In the genomic region with DNA sequence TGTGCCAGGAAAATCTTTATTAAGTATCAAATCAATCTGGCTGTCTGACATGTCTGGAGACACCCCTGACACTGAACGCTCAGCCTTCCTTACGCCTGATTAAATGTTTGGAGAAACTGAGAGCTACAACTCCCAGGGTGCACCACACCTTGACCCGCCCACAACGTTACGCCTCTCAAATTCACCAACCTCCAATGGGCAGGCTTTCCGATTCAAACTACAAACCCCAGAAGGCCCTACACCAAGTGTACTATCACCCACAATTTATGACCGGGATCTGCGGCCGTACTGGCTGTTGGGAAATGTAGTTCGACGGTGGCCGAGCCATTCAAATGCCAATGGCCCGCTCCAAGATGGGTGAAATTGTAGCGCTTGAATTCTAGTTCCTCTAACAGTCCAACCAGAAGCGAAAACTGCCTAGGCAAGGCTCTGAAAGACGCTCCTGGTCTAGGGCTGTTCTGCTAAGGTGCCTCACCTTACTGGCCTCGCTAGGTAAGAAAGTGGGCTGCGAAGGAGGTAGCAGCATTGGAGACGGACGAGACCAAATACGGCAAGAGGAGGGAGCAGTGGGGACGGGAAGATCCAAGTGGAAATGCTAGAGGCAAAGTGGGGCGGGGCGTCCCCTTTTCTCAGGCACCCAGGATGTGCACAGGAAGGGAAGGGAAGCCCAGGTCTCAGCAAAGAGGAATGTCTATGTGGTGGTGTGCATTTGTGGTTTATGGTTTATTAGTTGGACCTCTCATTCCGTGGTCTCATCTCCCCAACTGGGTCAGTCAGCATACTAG, we compare ENCODE assay signal across 8 mouse cellular contexts. TPM values are rescaled to one million over a fixed set of nuclear protein-coding genes. Genes with fewer than 3 reads are reported as not detected.
DNase-seq lines count a peak whose midpoint lies in the region; ATAC-seq and TF ChIP-seq lines count a peak whose summit lies in the region.

A gene (plus strand): TSS at position 305 of the 785 bp plus-strand sequence.

- peaks cover 21% of the 10 kb centered on the region for H3K4me1 ChIP-seq in erythroblast, embryonic 14.5 days (ENCODE audit: control insufficient read depth)
- peaks cover 6% of the 10 kb centered on the region; the same call in 1 of the 2 replicates for H3K4me1 ChIP-seq in heart, embryonic 11.5 days (ENCODE audit: control insufficient read depth, insufficient read depth, low read length)
- H3K4me1 ChIP-seq in kidney, embryonic 16.5 days (ENCODE audit: insufficient read depth, low read length): no peaks in the 10 kb centered on the region; the same call in 1 of the 2 replicates
- H3K4me1 ChIP-seq in liver, adult 2 months (ENCODE audit: control insufficient read depth, insufficient read depth, low read length): peaks cover 5% of the 10 kb centered on the region; the same call in 1 of the 2 replicates

- TF ChIP-seq CTCF in C2C12 (IDR thresholded peaks at IDR 0.05; ENCODE audit: control insufficient read depth, insufficient read depth, insufficient read length): no peak
- TF ChIP-seq CTCF in brain, embryonic 14.5 days (IDR thresholded peaks at IDR 0.05; ENCODE audit: borderline replicate concordance, extremely low read depth, insufficient read depth, insufficient read length): no peak
- no peak for TF ChIP-seq CTCF in liver, adult 2 months (IDR thresholded peaks at IDR 0.05; ENCODE audit: low read depth, low read length)

- H3K4me3 ChIP-seq in C2C12 (ENCODE audit: insufficient read depth, poor library complexity, severe bottlenecking): peak within 1 kb of the TSS; percentile 35
- peak within 1 kb of the TSS; percentile 69 for H3K4me3 ChIP-seq in erythroblast, embryonic 14.5 days (replicated peaks)
- peak within 1 kb of the TSS; percentile 71 for H3K4me3 ChIP-seq in heart, embryonic 11.5 days (ENCODE audit: low read depth, low read length)
- peak within 1 kb of the TSS; percentile 79 for H3K4me3 ChIP-seq in kidney, embryonic 16.5 days (ENCODE audit: low read length)
- H3K4me3 ChIP-seq in liver, adult 2 months (ENCODE audit: insufficient read depth, low read depth, low read length): peak within 1 kb of the TSS; percentile 63
- peak within 1 kb of the TSS; percentile 47 for H3K4me3 ChIP-seq in myocyte

- under 1% methylated on average over 25 of the region's 25 CpGs for WGBS in heart, embryonic 11.5 days (ENCODE audit: insufficient replicate concordance)
- WGBS in kidney, embryonic 16.5 days: under 1% methylated on average over 25 of the region's 25 CpGs
- under 1% methylated on average over 25 of the region's 25 CpGs for WGBS in liver, adult 2 months

- peak within 1 kb of the TSS; percentile 65; the same call in 1 of the 2 replicates for H3K27ac ChIP-seq in heart, embryonic 11.5 days (ENCODE audit: low read depth, low read length)
- peak within 1 kb of the TSS; percentile 86 for H3K27ac ChIP-seq in kidney, embryonic 16.5 days (ENCODE audit: low read length)
- peak within 1 kb of the TSS; percentile 58 for H3K27ac ChIP-seq in liver, adult 2 months (replicated peaks; ENCODE audit: insufficient read depth, low read depth, low read length)

- H3K9me3 ChIP-seq in erythroblast, embryonic 14.5 days (ENCODE audit: control insufficient read depth, low read length): no peaks in the 10 kb centered on the region
- no peaks in the 10 kb centered on the region for H3K9me3 ChIP-seq in heart, embryonic 11.5 days (replicated peaks; ENCODE audit: control insufficient read depth, low read length)
- H3K9me3 ChIP-seq in kidney, embryonic 16.5 days (ENCODE audit: low read length): no peaks in the 10 kb centered on the region

- no peaks in the 10 kb centered on the region for H3K36me3 ChIP-seq in C2C12 (ENCODE audit: control insufficient read depth, insufficient read depth)
- H3K36me3 ChIP-seq in erythroblast, embryonic 14.5 days (ENCODE audit: control insufficient read depth): peaks cover 25% of the 10 kb centered on the region
- peaks cover 6% of the 10 kb centered on the region for H3K36me3 ChIP-seq in heart, embryonic 11.5 days (ENCODE audit: control insufficient read depth, insufficient read depth, low read length)
- H3K36me3 ChIP-seq in kidney, embryonic 16.5 days (ENCODE audit: insufficient read depth, low read length): peaks cover 22% of the 10 kb centered on the region
- H3K36me3 ChIP-seq in liver, adult 2 months (ENCODE audit: control insufficient read depth, insufficient read depth, low read length): peaks cover 13% of the 10 kb centered on the region; the same call in 1 of the 2 replicates
- H3K36me3 ChIP-seq in myocyte (ENCODE audit: control insufficient read depth, insufficient read depth): peaks cover 5% of the 10 kb centered on the region
- H3K36me3 ChIP-seq in splenic B cell, adult 2 months (ENCODE audit: control insufficient read depth, insufficient read depth, low read length, poor library complexity, severe bottlenecking): peaks cover 2% of the 10 kb centered on the region; the same call in 1 of the 2 replicates

- ATAC-seq in heart, embryonic 11.5 days (replicated peaks; ENCODE audit: insufficient number of reproducible peaks, low FRiP score, low TSS enrichment): peak; percentile 99
- ATAC-seq in kidney, embryonic 16.5 days (ENCODE audit: low FRiP score, low TSS enrichment): peak; percentile 99

- H3K79me3 ChIP-seq in C2C12 (ENCODE audit: low read depth): peaks cover 4% of the 10 kb centered on the region

- 0 out of 2 replicates have a peak, but pooled peaks have one; percentile 7 for TF ChIP-seq POLR2A in brain, embryonic 14.5 days (IDR thresholded peaks at IDR 0.05; ENCODE audit: borderline replicate concordance, extremely low read depth, insufficient read depth, insufficient read length, poor library complexity, severe bottlenecking)
- 0 out of 2 replicates have a peak, but pooled peaks have one; percentile 13 for TF ChIP-seq POLR2A in liver, adult 2 months (IDR thresholded peaks at IDR 0.05; ENCODE audit: extremely low read depth, insufficient read depth, low read length)
- peak; percentile 75 for TF ChIP-seq POLR2A in myocyte (IDR thresholded peaks at IDR 0.05; ENCODE audit: insufficient read length, low read depth)

- peak within 1 kb of the TSS; percentile 87 for H3ac ChIP-seq in C2C12 (ENCODE audit: control insufficient read depth, insufficient read length, low read depth)
- H3ac ChIP-seq in myocyte (ENCODE audit: control insufficient read depth, insufficient read length): no peak within 1 kb of the TSS

- H3K27me3 ChIP-seq in C2C12 (ENCODE audit: control insufficient read depth, insufficient read depth, insufficient read length) (no peaks in the 10 kb centered on the region), myocyte (ENCODE audit: control insufficient read depth, insufficient read depth, insufficient read length) (no peaks in the 10 kb centered on the region)
- H3K27me3 ChIP-seq in erythroblast, embryonic 14.5 days (ENCODE audit: control insufficient read depth): peaks cover 12% of the 10 kb centered on the region
- H3K27me3 ChIP-seq in heart, embryonic 11.5 days (ENCODE audit: control insufficient read depth, insufficient read depth, low read length): peaks cover 4% of the 10 kb centered on the region; the same call in 1 of the 2 replicates
- no peaks in the 10 kb centered on the region for H3K27me3 ChIP-seq in kidney, embryonic 16.5 days (ENCODE audit: insufficient read depth, low read length)
- no peaks in the 10 kb centered on the region for H3K27me3 ChIP-seq in liver, adult 2 months (ENCODE audit: control insufficient read depth, insufficient read depth, low read length)
- H3K27me3 ChIP-seq in splenic B cell, adult 2 months (ENCODE audit: control insufficient read depth, insufficient read depth, low read length, poor library complexity, severe bottlenecking): no peaks in the 10 kb centered on the region

- peak within 1 kb of the TSS; percentile 67 for H3K9ac ChIP-seq in heart, embryonic 11.5 days (ENCODE audit: low read depth, low read length)
- peak within 1 kb of the TSS; percentile 81 for H3K9ac ChIP-seq in kidney, embryonic 16.5 days (replicated peaks; ENCODE audit: low read length)
- H3K9ac ChIP-seq in liver, adult 2 months (ENCODE audit: low read depth, low read length): peak within 1 kb of the TSS; percentile 72

- H3K4me2 ChIP-seq in heart, embryonic 11.5 days: peak within 1 kb of the TSS; percentile 65
- peak within 1 kb of the TSS; percentile 62 for H3K4me2 ChIP-seq in kidney, embryonic 16.5 days (replicated peaks; ENCODE audit: low read depth, low read length)
- peak within 1 kb of the TSS; percentile 73 for H3K4me2 ChIP-seq in myocyte (ENCODE audit: low read depth)

- DNase-seq in brain, embryonic 14.5 days (ENCODE audit: low read depth): peak; percentile 100
- peak; percentile 97 for DNase-seq in liver, adult 2 months (ENCODE audit: extremely low read depth, low read depth, low spot score)
- DNase-seq in splenic B cell, adult 2 months (ENCODE audit: low read depth, low spot score): peak; percentile 97

- H3K79me2 ChIP-seq in C2C12 (ENCODE audit: control insufficient read depth, insufficient read depth) (peaks cover 17% of the 10 kb centered on the region), myocyte (ENCODE audit: control insufficient read depth, insufficient read depth) (peaks cover 13% of the 10 kb centered on the region)
- H3K79me2 ChIP-seq in liver, adult 2 months (ENCODE audit: control insufficient read depth, insufficient read depth, low read length): no peaks in the 10 kb centered on the region

TF ChIP-seq in C2C12, 6 proteins besides CTCF, POLR2A, EP300 and RAD21 (continues in another document):
- TF ChIP-seq MYOD1 (IDR thresholded peaks at IDR 0.05; ENCODE audit: control insufficient read depth, insufficient read length, low read depth) (no peak), CEBPB (IDR thresholded peaks at IDR 0.05; ENCODE audit: low read depth) (no peak), MYOG (IDR thresholded peaks at IDR 0.05; ENCODE audit: control insufficient read depth, extremely low read depth, insufficient read length) (no peak), FOSL1 (IDR thresholded peaks at IDR 0.05; ENCODE audit: insufficient read depth, low read length, poor library complexity, severe bottlenecking) (no peak), MAX (IDR thresholded peaks at IDR 0.05) (no peak)

TF ChIP-seq in myocyte, 11 proteins besides CTCF, POLR2A, EP300 and RAD21 (continues in another document):
- no peak for TF ChIP-seq USF1 (IDR thresholded peaks at IDR 0.05; ENCODE audit: low read depth)
- TF ChIP-seq MYOG (IDR thresholded peaks at IDR 0.05; ENCODE audit: control insufficient read depth in 1 of 3, insufficient read depth in 1 of 3, insufficient read length in 2 of 3, low read depth in 2 of 3): no peak
- no peak for TF ChIP-seq TCF12 (IDR thresholded peaks at IDR 0.05; ENCODE audit: insufficient read depth, poor library complexity, severe bottlenecking)
- TF ChIP-seq POLR2AphosphoS2 (IDR thresholded peaks at IDR 0.05; ENCODE audit: insufficient read length, low read depth): peak; percentile 75

RNA-seq across cellular contexts. Expression of the gene that starts here (rescaled TPM):
- polyA plus RNA-seq in C2C12 (2012; fragmentation: generic; extraction: Trizol): 15.3 TPM
- 44.9 TPM in 2 replicates for polyA plus RNA-seq in brain, embryonic 14.5 days (2012; rRNA removed)
- 0.25 and 0.80 TPM in 2 replicates for polyA plus RNA-seq in erythroblast, embryonic 14.5 days (2012)
- 17.9 and 21.6 TPM in 2 replicates for polyA plus RNA-seq in heart, embryonic 11.5 days (2014; fragmentation: Nextera tagmentation; extraction: Ambion mirVana)
- 26.2 and 27.5 TPM in 2 replicates for polyA plus RNA-seq in kidney, embryonic 16.5 days (2015; fragmentation: Nextera tagmentation; extraction: Ambion mirVana)
- 8.3 and 10.9 TPM in 2 replicates for total RNA-seq in liver, adult 2 months (2014; rRNA removed)
- 10.5 and 13.9 TPM in 2 replicates for polyA plus RNA-seq in liver, adult 2 months (2012; rRNA removed)
- polyA plus RNA-seq in myocyte (2012; fragmentation: generic; extraction: Trizol): 19.1 TPM

Comparison
In these comparisons a context has a peak if more than half of its experiments do, and no peak if none do; other contexts are left out.
1. Peak in every context shown above with its lines: DNase-seq, ATAC-seq, H3K4me3 ChIP-seq and H3K27ac ChIP-seq.
2. POLR2A ChIP-seq: peak in every context shown above with its lines; median percentile 75 in myocyte; 13 in liver, adult 2 months; 7 in brain, embryonic 14.5 days.